Mouse (Mus musculus) cerebellum, adult 2 months (tissue): ENCODE data around the gene Clspn.

Experiments
- CTCF ChIP-seq: fragments of 200-500 bp; IDR thresholded peaks from 2 replicates; pipeline ENCODE4 v1.5.1; 2011; ENCODE audit warnings: low read depth, mild to moderate bottlenecking, control low read depth, low read length, moderate library complexity, borderline replicate concordance; ENCODE audit not compliant: insufficient read depth
- POLR2A ChIP-seq: fragments of 200-500 bp; IDR thresholded peaks from 2 replicates; pipeline ENCODE4 v1.6.1; 2011; ENCODE audit warnings: low read length, control low read depth, borderline replicate concordance; ENCODE audit not compliant: insufficient read depth

GRCm38 (mm10) chr4:126526828-126527227 lies 29.9 kb upstream of the Clspn start:
- no peak for TF ChIP-seq POLR2A
- TF ChIP-seq CTCF: no peak
